Mouse (Mus musculus) megakaryocyte, embryonic 14.5 days (primary cell): ENCODE data around the gene Madd.

Source experiments
- FLI1 ChIP-seq: IDR thresholded peaks from 2 replicates; pipeline ENCODE4 v1.6.1; 2012; ENCODE audit warnings: low read length, inconsistent platforms, mixed read lengths
- GATA1 ChIP-seq: IDR thresholded peaks from 3 replicates; pipeline ENCODE4 v1.6.1; 2012; ENCODE audit warnings: mixed read lengths, low read length, inconsistent platforms, borderline replicate concordance

DNA sequence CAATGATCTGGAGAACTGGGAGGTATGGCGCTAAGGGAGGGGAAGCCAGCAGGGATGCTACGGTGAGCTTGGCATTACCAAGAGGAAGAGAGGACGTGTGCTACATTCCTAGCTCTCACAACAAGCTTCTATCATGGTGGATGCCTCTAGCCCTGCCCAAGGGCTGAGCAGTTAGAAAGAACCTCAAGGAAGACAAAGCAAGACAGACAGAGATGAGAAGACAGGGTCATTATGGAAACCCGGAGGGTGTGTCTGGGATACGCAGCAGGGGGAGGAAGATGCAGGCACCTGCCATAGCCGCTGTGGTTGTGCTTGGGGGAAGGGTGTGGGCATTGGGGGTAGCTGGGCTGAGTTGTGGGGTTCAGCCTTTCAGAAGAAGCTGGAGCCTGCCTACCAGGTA, 60.1 kb downstream of the Madd start:
- TF ChIP-seq GATA1 (no peak), FLI1 (no peak)
